Mouse (Mus musculus): ENCODE data around the gene Tnf. TPM values are rescaled to one million over a fixed set of nuclear protein-coding genes. Genes with fewer than 3 reads are reported as not detected.

The Tnf gene
- total RNA-seq, 2 experiments from 2014 or later = not detected

DNA sequence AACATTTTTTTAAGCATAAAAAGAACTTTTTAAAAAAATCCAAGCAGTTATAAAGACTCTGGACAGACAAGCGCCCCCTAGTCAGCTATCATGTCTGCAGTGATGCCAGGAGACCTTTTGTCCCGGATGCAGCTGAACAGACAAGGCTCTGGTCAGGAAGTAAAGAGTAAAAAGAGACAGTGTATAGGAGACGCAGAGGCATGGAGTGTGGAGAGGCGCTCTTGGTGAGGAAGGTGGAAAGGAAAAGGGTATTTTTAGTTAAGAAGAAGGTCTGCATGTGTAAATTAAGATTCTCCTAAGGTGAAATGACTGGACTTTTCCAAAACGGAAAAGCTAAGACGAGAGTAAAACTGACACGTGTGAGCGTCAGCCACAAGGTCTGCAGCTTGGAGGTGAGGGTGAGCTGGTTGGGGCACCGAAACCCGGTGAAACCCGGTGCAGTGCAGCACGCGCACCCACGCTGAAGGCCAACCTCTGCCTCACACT, 24.8 kb upstream of the Tnf start:
- no peak overlapping the region for H3K4me3 ChIP-seq
- TF ChIP-seq CTCF (conservative IDR thresholded peaks at IDR 0.05) = peak; percentile 27
- no peak for DNase-seq (ENCODE audit: low spot score in 2 of 2)
- no peak overlapping the region for H3K27ac ChIP-seq

- Histone ChIP-seq H3K4me3 (no peak overlapping the region), H3K27ac (no peak overlapping the region)
- TF ChIP-seq CTCF (conservative IDR thresholded peaks at IDR 0.05) = no peak
- no peak for DNase-seq (ENCODE audit: low spot score in 2 of 2)
Measured at GRCm38 (mm10) chr17:35225456-35225855, 23.6 kb upstream of the Tnf start.

GRCm38 (mm10) chr17:35224641-35225040, 22.8 kb upstream of the Tnf start:
- DNase-seq (ENCODE audit: low spot score in 2 of 2) = no peak
- no peak overlapping the region for H3K4me3 ChIP-seq
- H3K27ac ChIP-seq = no peak overlapping the region
- peak; percentile 33 for TF ChIP-seq CTCF (conservative IDR thresholded peaks at IDR 0.05)

- no peak for DNase-seq (ENCODE audit: low spot score in 2 of 2)
- Histone ChIP-seq H3K4me3 (no peak overlapping the region), H3K27ac (no peak overlapping the region; the same call in 1 of the 2 replicates)
- TF ChIP-seq CTCF (conservative IDR thresholded peaks at IDR 0.05) = no peak
Measured at GRCm38 (mm10) chr17:35222299-35222698, 20.5 kb upstream of the Tnf start.

GRCm38 (mm10) chr17:35220156-35220952, 18.5 kb upstream of the Tnf start, which contains the start of gene Gm16181:
Gene Gm16181, plus strand, starts transcription at chr17:35220834.
- no peak within 1 kb of the TSS for H3K4me3 ChIP-seq
- no peak for TF ChIP-seq CTCF (conservative IDR thresholded peaks at IDR 0.05)
- H3K27ac ChIP-seq = peak within 1 kb of the TSS; percentile 47; the same call in 1 of the 2 replicates
- no peak for DNase-seq (ENCODE audit: low spot score in 2 of 2)

DNA sequence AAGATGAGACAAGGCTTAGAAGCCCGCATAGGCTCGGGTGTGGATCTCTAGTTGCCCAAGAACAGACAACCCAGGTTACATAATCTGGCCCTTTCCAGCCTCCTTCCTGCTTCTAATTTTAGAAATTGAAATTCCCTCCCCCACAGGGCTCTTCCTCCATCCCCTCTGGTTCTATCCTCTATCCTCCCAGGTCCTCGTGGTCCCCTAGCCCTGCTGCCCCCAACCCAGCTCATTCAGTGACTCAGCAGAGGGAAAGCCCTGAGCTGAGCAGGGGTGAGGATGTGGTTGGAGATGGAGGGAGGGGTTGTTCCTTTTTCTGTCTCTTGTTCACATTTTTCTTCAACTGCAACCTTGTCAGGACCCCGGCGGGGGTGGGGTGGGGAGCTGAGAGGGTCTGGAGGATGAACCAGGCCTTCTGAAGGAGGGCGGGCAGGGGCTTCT, 17.8 kb upstream of the Tnf start:
- TF ChIP-seq CTCF (conservative IDR thresholded peaks at IDR 0.05) = no peak
- Histone ChIP-seq H3K27ac (peak overlapping the region; percentile 47; the same call in 1 of the 2 replicates), H3K4me3 (no peak overlapping the region)
- DNase-seq (ENCODE audit: low spot score in 2 of 2) = no peak

GRCm38 (mm10) chr17:35218516-35219193, 16.8 kb upstream of the Tnf start:
- H3K27ac ChIP-seq = peak overlapping the region; percentile 47
- DNase-seq (ENCODE audit: low spot score in 2 of 2) = no peak

DNA sequence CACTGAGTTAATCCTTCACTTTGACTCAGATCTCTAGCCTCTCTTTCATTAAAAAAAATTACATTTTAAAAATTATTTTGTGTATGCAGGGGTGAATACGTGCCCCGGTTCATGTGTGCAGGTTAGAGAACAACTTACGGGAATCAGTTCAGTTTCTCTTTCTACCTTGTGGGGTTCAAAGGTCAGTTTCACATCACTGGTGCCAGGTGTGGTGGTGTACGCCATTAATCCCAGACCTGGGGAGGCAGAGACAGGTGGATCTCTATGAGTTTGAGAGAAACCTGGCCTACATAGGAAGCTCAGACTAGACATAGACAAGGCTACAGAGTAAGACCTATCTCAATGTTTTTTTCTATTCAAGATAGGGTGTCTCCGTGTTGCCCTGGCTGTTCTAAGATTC, 11.3 kb upstream of the Tnf start:
- Histone ChIP-seq H3K4me3 (no peak overlapping the region), H3K27ac (no peak overlapping the region)
- no peak for TF ChIP-seq CTCF (conservative IDR thresholded peaks at IDR 0.05)
- DNase-seq (ENCODE audit: low spot score in 2 of 2) = no peak

More at GRCm38 (mm10) chr17:35218516-35219193, 16.8 kb upstream of the Tnf start:
- H3K4me3 ChIP-seq = no peak overlapping the region
- TF ChIP-seq CTCF (conservative IDR thresholded peaks at IDR 0.05) = no peak

DNA sequence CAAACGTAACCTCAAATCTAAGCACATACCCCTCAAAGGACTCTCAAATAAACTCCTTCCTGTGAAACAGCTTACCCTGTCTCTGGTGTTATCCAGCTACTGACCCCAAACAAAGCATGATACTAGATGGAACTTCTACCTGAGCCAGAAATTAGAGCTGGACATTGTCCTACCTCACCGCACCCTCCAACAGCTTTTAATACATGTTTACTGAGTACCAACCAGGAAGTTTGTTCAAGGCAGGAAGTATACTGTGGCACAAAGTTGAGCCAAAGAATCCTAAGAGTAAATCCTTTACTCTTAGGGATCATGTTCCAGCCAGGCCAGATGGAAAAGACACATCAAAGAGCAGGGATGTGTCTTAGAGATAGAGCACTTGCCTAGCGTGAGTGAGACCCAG, 8.8 kb upstream of the Tnf start:
- no peak for TF ChIP-seq CTCF (conservative IDR thresholded peaks at IDR 0.05)
- H3K4me3 ChIP-seq = no peak overlapping the region

DNA sequence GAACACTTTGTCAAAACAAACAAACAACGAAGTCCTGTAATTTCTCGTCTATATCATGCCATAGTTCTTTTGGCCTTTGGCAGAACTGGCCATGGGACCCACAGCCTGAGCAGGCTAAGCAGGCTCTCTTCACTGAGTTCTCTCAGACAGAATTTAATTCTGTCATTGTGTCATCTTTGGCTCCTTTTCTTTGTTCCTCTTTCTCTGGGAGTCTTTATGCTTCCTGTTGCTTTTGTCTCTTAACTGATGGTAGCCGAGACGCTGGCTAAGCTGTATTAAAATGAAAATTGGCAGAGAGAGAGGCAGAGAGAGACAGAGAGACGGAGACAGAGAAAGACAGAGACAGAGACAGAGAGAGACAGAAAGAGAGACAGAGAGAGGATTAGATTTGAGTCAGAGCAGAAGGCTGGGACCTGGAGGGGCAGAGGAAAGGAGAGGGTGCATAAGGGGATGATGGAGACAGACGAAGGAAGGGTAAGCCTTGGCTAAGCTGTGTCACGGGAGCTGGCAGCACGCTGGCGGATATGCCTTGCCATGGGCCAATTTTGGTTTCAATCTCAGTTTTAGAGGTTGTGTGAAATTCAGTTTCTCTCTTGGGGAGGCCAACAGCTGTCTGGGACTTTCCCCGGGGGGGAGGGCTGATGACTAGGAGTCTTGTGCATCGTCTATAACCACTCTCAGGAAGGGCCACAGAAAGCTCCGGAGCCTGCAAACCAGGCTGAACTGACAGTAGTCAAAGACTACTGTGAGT, 8.2 kb upstream of the Tnf start:
- DNase-seq (ENCODE audit: low spot score in 2 of 2) = no peak
- TF ChIP-seq CTCF (conservative IDR thresholded peaks at IDR 0.05) = no peak
- H3K27ac ChIP-seq = no peak overlapping the region
- no peak overlapping the region for H3K4me3 ChIP-seq

More for the DNA sequence above, 8.8 kb upstream of the Tnf start:
- DNase-seq (ENCODE audit: low spot score in 2 of 2) = no peak
- H3K27ac ChIP-seq = no peak overlapping the region

GRCm38 (mm10) chr17:35205380-35205769, 3.6 kb upstream of the Tnf start:
- TF ChIP-seq CTCF (conservative IDR thresholded peaks at IDR 0.05) = no peak
- no peak overlapping the region for H3K4me3 ChIP-seq
- no peak overlapping the region for H3K27ac ChIP-seq
- DNase-seq (ENCODE audit: low spot score in 2 of 2) = no peak

DNA sequence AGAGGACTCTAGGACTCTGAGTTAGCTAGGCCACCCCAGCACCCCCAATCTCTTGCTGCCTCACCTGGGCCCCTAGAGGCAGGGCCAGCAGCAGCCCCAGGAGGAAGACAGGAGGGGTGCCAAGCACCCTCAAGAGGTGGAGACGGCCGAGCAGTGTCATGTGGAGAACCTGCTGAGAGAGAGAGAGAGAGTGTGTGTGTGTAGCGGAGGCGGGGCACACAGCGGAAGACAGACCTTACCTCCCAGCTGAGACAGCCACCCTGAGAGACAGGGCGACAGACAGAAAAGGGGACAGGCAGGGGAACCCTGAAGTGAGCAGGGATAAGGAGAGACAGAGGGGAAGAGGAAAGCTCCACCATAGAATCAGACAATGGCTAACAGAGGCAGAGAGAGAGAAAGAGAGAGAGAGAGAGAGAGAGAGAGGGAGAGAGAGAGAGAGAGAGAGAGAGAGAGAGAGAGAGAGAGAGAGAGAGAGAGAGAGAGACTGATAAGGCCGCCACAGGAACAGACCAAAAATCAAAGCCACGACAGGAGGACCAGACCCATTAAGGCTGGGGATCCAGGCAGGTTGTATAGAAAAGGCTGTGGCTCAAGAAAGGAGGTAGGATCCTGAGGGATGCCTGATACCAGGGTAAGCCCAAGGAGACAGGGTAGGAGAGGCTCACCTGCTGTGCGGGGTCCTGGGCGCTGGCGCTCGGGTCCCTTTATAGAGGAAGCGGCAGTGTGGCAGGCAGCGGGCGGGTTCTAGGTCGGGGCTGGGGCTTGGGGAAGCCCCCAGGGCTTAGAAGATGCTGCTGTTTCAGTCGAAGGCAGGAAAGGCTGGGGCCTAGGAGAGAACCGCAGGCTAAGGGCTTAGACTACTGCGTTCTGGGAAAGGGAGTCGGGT, 2.9 kb upstream of the Tnf start, which contains the start of gene Lta:
Gene Lta, minus strand, starts transcription at position 858 of the 886 bp plus-strand sequence.
- TF ChIP-seq CTCF (conservative IDR thresholded peaks at IDR 0.05) = no peak
- no peak within 1 kb of the TSS for H3K4me3 ChIP-seq
- no peak for DNase-seq (ENCODE audit: low spot score in 2 of 2)
- no peak within 1 kb of the TSS for H3K27ac ChIP-seq
